Mouse (Mus musculus): ENCODE data around the gene Nyap2.
"Not testable (repeated sequence)": the region's sequence is repeated elsewhere in the genome, so short reads cannot be mapped to it uniquely, and the experiment has no call there.

Gene Nyap2

GRCm38 (mm10) chr1:81180686-81181085 lies 103.9 kb downstream of the Nyap2 start:
- no peak for DNase-seq (ENCODE audit: low read depth)

GRCm38 (mm10) chr1:81209536-81209935 lies 132.8 kb downstream of the Nyap2 start:
- DNase-seq (ENCODE audit: low read depth), result no peak

GRCm38 (mm10) chr1:81211491-81211890 lies 134.7 kb downstream of the Nyap2 start:
- no peak for DNase-seq (ENCODE audit: low read depth)

GRCm38 (mm10) chr1:81219790-81220189 lies 143.0 kb downstream of the Nyap2 start:
- no peak for DNase-seq (ENCODE audit: low read depth)

GRCm38 (mm10) chr1:81231759-81232406 lies 155.1 kb downstream of the Nyap2 start:
- DNase-seq (ENCODE audit: low read depth), result no peak

- not testable (repeated sequence) for DNase-seq (ENCODE audit: low read depth)
Measured at GRCm38 (mm10) chr1:81232407-81232789, 155.6 kb downstream of the Nyap2 start.

- no peak for DNase-seq (ENCODE audit: low read depth)
Measured at GRCm38 (mm10) chr1:81248447-81249205, 171.9 kb downstream of the Nyap2 start.

GRCm38 (mm10) chr1:81250068-81250467 lies 173.3 kb downstream of the Nyap2 start:
- no peak for DNase-seq (ENCODE audit: low read depth)

GRCm38 (mm10) chr1:81266441-81266840 lies 189.7 kb downstream of the Nyap2 start:
- DNase-seq (ENCODE audit: low read depth), result no peak

- DNase-seq (ENCODE audit: low read depth), result no peak
Measured at GRCm38 (mm10) chr1:81280978-81281377, 204.2 kb downstream of the Nyap2 start.

GRCm38 (mm10) chr1:81285633-81286032 lies 208.9 kb downstream of the Nyap2 start:
- DNase-seq (ENCODE audit: low read depth), result no peak

- peak; percentile 55 for DNase-seq (ENCODE audit: low read depth)
Measured at GRCm38 (mm10) chr1:81287088-81287487, 210.3 kb downstream of the Nyap2 start.

- DNase-seq (ENCODE audit: low read depth), result peak; percentile 26
Measured at GRCm38 (mm10) chr1:81300735-81301134, 224.0 kb downstream of the Nyap2 start.

- DNase-seq (ENCODE audit: low read depth), result peak; percentile 52
Measured at GRCm38 (mm10) chr1:81301661-81302060, 224.9 kb downstream of the Nyap2 start.

- DNase-seq (ENCODE audit: low read depth), result no peak
Measured at GRCm38 (mm10) chr1:81303389-81303788, 226.6 kb downstream of the Nyap2 start.

GRCm38 (mm10) chr1:81307407-81307806 lies 230.7 kb downstream of the Nyap2 start:
- no peak for DNase-seq (ENCODE audit: low read depth)

GRCm38 (mm10) chr1:81307934-81308333 lies 231.2 kb downstream of the Nyap2 start:
- no peak for DNase-seq (ENCODE audit: low read depth)

GRCm38 (mm10) chr1:81310087-81310626 lies 233.4 kb downstream of the Nyap2 start:
- DNase-seq (ENCODE audit: low read depth), result peak; percentile 53

- peak; percentile 55 for DNase-seq (ENCODE audit: low read depth)
Measured at GRCm38 (mm10) chr1:81316403-81316994, 239.7 kb downstream of the Nyap2 start.

GRCm38 (mm10) chr1:81316995-81317413 lies 240.3 kb downstream of the Nyap2 start:
- no peak for DNase-seq (ENCODE audit: low read depth)

- no peak for DNase-seq (ENCODE audit: low read depth)
Measured at GRCm38 (mm10) chr1:81387722-81388121, 311.0 kb downstream of the Nyap2 start.

All from naive thymus-derived CD4-positive, alpha-beta T cell, adult 2 months (primary cell).